Mouse (Mus musculus) frontal cortex, adult 2 months (tissue): ENCODE results near the gene Tyw3. TPM values are rescaled to one million over a fixed set of nuclear protein-coding genes. Genes with fewer than 3 reads are reported as not detected.
"Not testable (repeated sequence)": the region's sequence is repeated elsewhere in the genome, so short reads cannot be mapped to it uniquely, and the experiment has no call there.

Experiments used
- DNase-seq, 2 experiments: peaks; one replicate each; pipeline ENCODE4 v3.0.0; 2022; ENCODE audit warnings: low spot score in 1 of 2; ENCODE audit errors: extremely low spot score in 1 of 2
- polyA plus RNA-seq: library from polyadenylated mRNA; depleted of rRNA; stranded (reverse); fragments of >200 nt; gene quantifications from 2 replicates; pipeline ENCODE4 v1.2.3, GENCODE M21; 2012; rRNA removed

Tyw3 gene
- 15.5 and 21.8 TPM in 2 replicates for polyA plus RNA-seq

- DNase-seq: peak; percentile 90 to 99
These were observed at the start of gene Tyw3 for GRCm38 (mm10) chr3:154596934-154597554. Gene Tyw3, minus strand, starts transcription at chr3:154597104.

- DNase-seq: no peak
These were observed 36.2 kb upstream of the Tyw3 start for GRCm38 (mm10) chr3:154633091-154633490.

- DNase-seq: not testable (repeated sequence)
These were observed 34.4 kb upstream of the Tyw3 start for GRCm38 (mm10) chr3:154631281-154631680.

- no peak for DNase-seq
These were observed 31.4 kb upstream of the Tyw3 start for GRCm38 (mm10) chr3:154628284-154628683.

- no peak for DNase-seq
These were observed 19.2 kb upstream of the Tyw3 start for GRCm38 (mm10) chr3:154616106-154616505.

- no peak for DNase-seq
These were observed 18.4 kb upstream of the Tyw3 start for GRCm38 (mm10) chr3:154615304-154615703.

GRCm38 (mm10) chr3:154614771-154615170 is 17.9 kb upstream of the Tyw3 start:
- no peak for DNase-seq

GRCm38 (mm10) chr3:154611888-154612287 is 15.0 kb upstream of the Tyw3 start:
- no peak for DNase-seq

GRCm38 (mm10) chr3:154607896-154608295 is 11.0 kb upstream of the Tyw3 start:
- no peak for DNase-seq

- no peak for DNase-seq
These were observed 8.0 kb upstream of the Tyw3 start for GRCm38 (mm10) chr3:154604871-154605270.

GRCm38 (mm10) chr3:154602141-154602540 is 5.2 kb upstream of the Tyw3 start:
- no peak for DNase-seq

GRCm38 (mm10) chr3:154597561-154597960 is 657 bp upstream of the Tyw3 start:
- no peak for DNase-seq

- peak; percentile 86 to 98 for DNase-seq
These were observed 393 bp downstream of the Tyw3 start, which contains the start of gene Cryz for GRCm38 (mm10) chr3:154596488-154596933. Gene Cryz, plus strand, starts transcription at chr3:154596711.

GRCm38 (mm10) chr3:154594156-154594555 is 2.7 kb downstream of the Tyw3 start:
- no peak for DNase-seq

GRCm38 (mm10) chr3:154593596-154593995 is 3.3 kb downstream of the Tyw3 start:
- no peak for DNase-seq

- no peak for DNase-seq
These were observed 5.3 kb downstream of the Tyw3 start for GRCm38 (mm10) chr3:154591621-154592020.

GRCm38 (mm10) chr3:154590971-154591370 is 5.9 kb downstream of the Tyw3 start:
- DNase-seq: no peak

- no peak for DNase-seq
These were observed 12.6 kb downstream of the Tyw3 start for GRCm38 (mm10) chr3:154584351-154584750.

GRCm38 (mm10) chr3:154577895-154578294 is 19.0 kb downstream of the Tyw3 start:
- DNase-seq: no peak

- no peak for DNase-seq
These were observed 23.2 kb downstream of the Tyw3 start for GRCm38 (mm10) chr3:154573666-154574065.

GRCm38 (mm10) chr3:154572341-154572972 is 24.4 kb downstream of the Tyw3 start:
- peak in 1 of 2 experiments; percentile 83 for DNase-seq

- no peak for DNase-seq
These were observed 26.1 kb downstream of the Tyw3 start for GRCm38 (mm10) chr3:154570786-154571185.
